Mouse (Mus musculus): ENCODE measurements around the gene Coq5.
A peak's percentile ranks its signal among the peaks of the same experiment; 100 is the strongest.

Coq5 gene

GRCm38 (mm10) chr5:115312816-115313667 is 33.6 kb downstream of the Coq5 start:
- DNase-seq, result no peak

GRCm38 (mm10) chr5:115313668-115313943 is 34.1 kb downstream of the Coq5 start:
- DNase-seq, result no peak

GRCm38 (mm10) chr5:115316968-115317644 is 37.6 kb downstream of the Coq5 start:
- no peak for DNase-seq

GRCm38 (mm10) chr5:115317645-115318328 is 38.3 kb downstream of the Coq5 start:
- no peak for DNase-seq

- peak; percentile 86 for DNase-seq
These were observed 39.8 kb downstream of the Coq5 start for GRCm38 (mm10) chr5:115319004-115319940.

- no peak for DNase-seq
These were observed 46.9 kb downstream of the Coq5 start for GRCm38 (mm10) chr5:115326256-115326831.

- DNase-seq, result peak; percentile 94
These were observed 47.6 kb downstream of the Coq5 start, which contains the start of gene Srsf9 for GRCm38 (mm10) chr5:115326875-115327609. TSS of gene Srsf9 (plus strand) at chr5:115327177.

GRCm38 (mm10) chr5:115327610-115328548 is 48.4 kb downstream of the Coq5 start:
- peak; percentile 47 for DNase-seq

GRCm38 (mm10) chr5:115330955-115331354 is 51.5 kb downstream of the Coq5 start:
- no peak for DNase-seq

GRCm38 (mm10) chr5:115333626-115334025 is 54.2 kb downstream of the Coq5 start:
- no peak for DNase-seq

GRCm38 (mm10) chr5:115340007-115340406 is 60.5 kb downstream of the Coq5 start:
- no peak for DNase-seq

GRCm38 (mm10) chr5:115340577-115341313 is 61.3 kb downstream of the Coq5 start, which contains the start of the genes Gatc and Triap1:
TSS of gene Gatc (minus strand) at chr5:115341178.
TSS of gene Triap1 (plus strand) at chr5:115341225.
- DNase-seq, result peak; percentile 89

- DNase-seq, result no peak
These were observed 62.1 kb downstream of the Coq5 start for GRCm38 (mm10) chr5:115341314-115342165.

Data from right cerebral cortex, postnatal 25 days (tissue).